In the genomic region with DNA sequence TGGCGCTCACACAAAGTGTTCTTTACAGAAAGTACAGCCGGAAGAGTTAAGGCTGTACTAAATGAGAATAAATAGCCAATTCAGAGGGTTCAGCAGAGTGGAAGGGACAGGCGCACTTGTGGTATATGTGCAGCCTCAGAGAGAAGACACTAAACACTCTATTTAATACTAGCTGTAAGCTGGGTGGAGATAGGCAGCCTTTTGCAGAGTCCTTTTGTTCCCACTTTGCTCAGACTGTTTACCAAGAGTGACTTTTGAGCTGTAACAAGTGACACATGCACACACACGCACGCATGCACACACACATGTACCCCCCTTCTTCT, we compare ENCODE assay signal across 32 mouse cellular contexts. TPM values are rescaled to one million over a fixed set of nuclear protein-coding genes. Genes with fewer than 3 reads are reported as not detected.
DNase-seq lines count a peak whose midpoint lies in the region; ATAC-seq and TF ChIP-seq lines count a peak whose summit lies in the region.
"Had no signal": no experiment of that assay in that cellular context is flagged by ENCODE, and none has a peak within 500 bp of the region (broad histone marks: within the 10 kb centered on the region; RNA-seq: fewer than 3 reads in every experiment).

No protein-coding gene starts in this region.

- WGBS in hindbrain, postnatal 0 days: 66% methylated on average over 5 of the region's 5 CpGs
- 89% methylated on average over 5 of the region's 5 CpGs for WGBS in hindbrain, embryonic 10.5 days
- 84% methylated on average over 5 of the region's 5 CpGs for WGBS in midbrain, embryonic 11.5 days
- 91% methylated on average over 5 of the region's 5 CpGs for WGBS in midbrain, embryonic 10.5 days
- 90% methylated on average over 5 of the region's 5 CpGs for WGBS in small intestine, adult 2 months
- 89% methylated on average over 5 of the region's 5 CpGs for WGBS in kidney, embryonic 15.5 days

- no peak overlapping the region for H3K4me2 ChIP-seq in hindbrain, postnatal 0 days (ENCODE audit: low read depth, low read length)
- no peak overlapping the region for H3K4me2 ChIP-seq in midbrain, embryonic 11.5 days
- no peak overlapping the region for H3K4me2 ChIP-seq in kidney, embryonic 15.5 days
- H3K4me2 ChIP-seq: embryonic facial prominence, embryonic 13.5 days; forebrain, embryonic 12.5 days; heart, embryonic 13.5 days; hindbrain, embryonic 12.5 days; hindbrain, embryonic 15.5 days; intestine, embryonic 15.5 days had no signal

- TF ChIP-seq POLR2A in small intestine, adult 2 months (IDR thresholded peaks at IDR 0.05; ENCODE audit: low read depth, low read length): no peak

- 0 out of 2 replicates have a peak, but pooled peaks have one; percentile 40 for ATAC-seq in hindbrain, postnatal 0 days
- ATAC-seq in midbrain, embryonic 11.5 days (ENCODE audit: low FRiP score): no peak
- no peak for ATAC-seq in kidney, embryonic 15.5 days (replicated peaks; ENCODE audit: low FRiP score)
- ATAC-seq: intestine, embryonic 15.5 days had no signal

- H3K36me3 ChIP-seq in hindbrain, postnatal 0 days (ENCODE audit: insufficient read depth, low read length): no peaks in the 10 kb centered on the region
- no peaks in the 10 kb centered on the region for H3K36me3 ChIP-seq in hindbrain, embryonic 10.5 days
- H3K36me3 ChIP-seq in midbrain, embryonic 11.5 days (ENCODE audit: control insufficient read depth, insufficient read depth, low read length): no peaks in the 10 kb centered on the region
- H3K36me3 ChIP-seq in midbrain, embryonic 10.5 days: no peaks in the 10 kb centered on the region
- H3K36me3 ChIP-seq in small intestine, adult 2 months (ENCODE audit: control insufficient read depth, insufficient read depth, low read length): no peaks in the 10 kb centered on the region
- no peaks in the 10 kb centered on the region for H3K36me3 ChIP-seq in kidney, embryonic 15.5 days
- H3K36me3 ChIP-seq: embryonic facial prominence, embryonic 10.5 days; embryonic facial prominence, embryonic 13.5 days; forebrain, embryonic 12.5 days; heart, embryonic 13.5 days; hindbrain, embryonic 12.5 days; hindbrain, embryonic 15.5 days; intestine, embryonic 15.5 days had no signal

- peak; percentile 5 for DNase-seq in hindbrain, postnatal 0 days (ENCODE audit: low spot score)
- no peak for DNase-seq in hindbrain, embryonic 10.5 days (ENCODE audit: low spot score)
- DNase-seq in midbrain, embryonic 11.5 days (ENCODE audit: low spot score, missing footprints): peak; percentile 72
- no peak for DNase-seq in midbrain, embryonic 10.5 days (ENCODE audit: low spot score)
- DNase-seq: adrenal gland, adult 8-10 months; adrenal gland, postnatal 25 days; cerebellum, adult 18-20 months; cerebellum, adult 9-11 months; cerebellum, postnatal 25 days; embryo, embryonic 11 days; gastrocnemius, adult 2 months; gastrocnemius, postnatal 14 days; heart, adult 18-20 months; heart, postnatal 14 days; heart, postnatal 4 days had no signal

- H3K4me3 ChIP-seq in hindbrain, postnatal 0 days (ENCODE audit: low read length): no peak overlapping the region
- H3K4me3 ChIP-seq in hindbrain, embryonic 10.5 days: no peak overlapping the region
- no peak overlapping the region for H3K4me3 ChIP-seq in midbrain, embryonic 11.5 days (ENCODE audit: low read depth, low read length)
- H3K4me3 ChIP-seq in midbrain, embryonic 10.5 days: no peak overlapping the region
- no peak overlapping the region for H3K4me3 ChIP-seq in small intestine, adult 2 months (ENCODE audit: low read depth, low read length)
- H3K4me3 ChIP-seq in kidney, embryonic 15.5 days (replicated peaks): no peak overlapping the region
- H3K4me3 ChIP-seq: embryonic facial prominence, embryonic 10.5 days; embryonic facial prominence, embryonic 13.5 days; erythroblast, embryonic 14.5 days; forebrain, embryonic 12.5 days; gastrocnemius, adult 2 months; heart, embryonic 13.5 days; hindbrain, embryonic 12.5 days; hindbrain, embryonic 15.5 days; intestine, embryonic 15.5 days had no signal

- H3K27ac ChIP-seq in hindbrain, postnatal 0 days: no peak overlapping the region
- H3K27ac ChIP-seq in hindbrain, embryonic 10.5 days: no peak overlapping the region
- H3K27ac ChIP-seq in midbrain, embryonic 11.5 days (ENCODE audit: low read depth, low read length): no peak overlapping the region
- H3K27ac ChIP-seq in midbrain, embryonic 10.5 days (replicated peaks): no peak overlapping the region
- peak overlapping the region; percentile 55; the same call in 1 of the 2 replicates for H3K27ac ChIP-seq in small intestine, adult 2 months (ENCODE audit: insufficient read depth, low read depth, low read length)
- H3K27ac ChIP-seq in kidney, embryonic 15.5 days: no peak overlapping the region
- H3K27ac ChIP-seq: embryonic facial prominence, embryonic 10.5 days; embryonic facial prominence, embryonic 13.5 days; forebrain, embryonic 12.5 days; gastrocnemius, adult 2 months; heart, embryonic 13.5 days; hindbrain, embryonic 12.5 days; hindbrain, embryonic 15.5 days; intestine, embryonic 15.5 days had no signal

- H3K9me3 ChIP-seq in hindbrain, postnatal 0 days (ENCODE audit: low read length): no peaks in the 10 kb centered on the region
- no peaks in the 10 kb centered on the region for H3K9me3 ChIP-seq in hindbrain, embryonic 10.5 days
- H3K9me3 ChIP-seq in midbrain, embryonic 11.5 days (ENCODE audit: control insufficient read depth, low read length): no peaks in the 10 kb centered on the region
- H3K9me3 ChIP-seq in midbrain, embryonic 10.5 days (replicated peaks): peaks cover 5% of the 10 kb centered on the region; the same call in 1 of the 2 replicates
- H3K9me3 ChIP-seq in kidney, embryonic 15.5 days (replicated peaks): no peaks in the 10 kb centered on the region
- H3K9me3 ChIP-seq: embryonic facial prominence, embryonic 13.5 days; forebrain, embryonic 12.5 days; heart, embryonic 13.5 days; hindbrain, embryonic 12.5 days; hindbrain, embryonic 15.5 days; intestine, embryonic 15.5 days had no signal

- no peaks in the 10 kb centered on the region for H3K27me3 ChIP-seq in hindbrain, postnatal 0 days (ENCODE audit: insufficient read depth, low read length)
- no peaks in the 10 kb centered on the region for H3K27me3 ChIP-seq in hindbrain, embryonic 10.5 days (ENCODE audit: insufficient read depth, poor library complexity, severe bottlenecking)
- H3K27me3 ChIP-seq in midbrain, embryonic 11.5 days (ENCODE audit: control insufficient read depth, insufficient read depth, low read length): no peaks in the 10 kb centered on the region
- no peaks in the 10 kb centered on the region for H3K27me3 ChIP-seq in midbrain, embryonic 10.5 days (ENCODE audit: low read depth, poor library complexity, severe bottlenecking)
- no peaks in the 10 kb centered on the region for H3K27me3 ChIP-seq in small intestine, adult 2 months (ENCODE audit: control insufficient read depth, insufficient read depth, low read length)
- H3K27me3 ChIP-seq in kidney, embryonic 15.5 days: no peaks in the 10 kb centered on the region
- H3K27me3 ChIP-seq: embryonic facial prominence, embryonic 13.5 days; forebrain, embryonic 12.5 days; heart, embryonic 13.5 days; hindbrain, embryonic 12.5 days; hindbrain, embryonic 15.5 days; intestine, embryonic 15.5 days had no signal

- no peak overlapping the region for H3K9ac ChIP-seq in hindbrain, postnatal 0 days (replicated peaks; ENCODE audit: low read length)
- H3K9ac ChIP-seq in midbrain, embryonic 11.5 days (ENCODE audit: low read length): no peak overlapping the region
- H3K9ac ChIP-seq in kidney, embryonic 15.5 days: no peak overlapping the region
- H3K9ac ChIP-seq: embryonic facial prominence, embryonic 13.5 days; forebrain, embryonic 12.5 days; forebrain, postnatal 0 days; heart, embryonic 13.5 days; hindbrain, embryonic 12.5 days; hindbrain, embryonic 15.5 days; intestine, embryonic 15.5 days had no signal

- no peaks in the 10 kb centered on the region for H3K4me1 ChIP-seq in hindbrain, postnatal 0 days (ENCODE audit: insufficient read depth, low read length)
- H3K4me1 ChIP-seq in hindbrain, embryonic 10.5 days (replicated peaks): peaks cover 7% of the 10 kb centered on the region; the same call in 1 of the 2 replicates
- no peaks in the 10 kb centered on the region for H3K4me1 ChIP-seq in midbrain, embryonic 11.5 days (ENCODE audit: control insufficient read depth, insufficient read depth, low read length)
- H3K4me1 ChIP-seq in midbrain, embryonic 10.5 days: peaks cover 4% of the 10 kb centered on the region; the same call in 1 of the 2 replicates
- no peaks in the 10 kb centered on the region for H3K4me1 ChIP-seq in small intestine, adult 2 months (ENCODE audit: control insufficient read depth, insufficient read depth, insufficient read length, low read length)
- H3K4me1 ChIP-seq in kidney, embryonic 15.5 days: no peaks in the 10 kb centered on the region
- H3K4me1 ChIP-seq: embryonic facial prominence, embryonic 13.5 days; forebrain, embryonic 12.5 days; heart, embryonic 13.5 days; hindbrain, embryonic 15.5 days; intestine, embryonic 15.5 days had no signal

- no peak for TF ChIP-seq CTCF in hindbrain, postnatal 0 days (IDR thresholded peaks at IDR 0.05; ENCODE audit: low read depth)
- TF ChIP-seq CTCF in small intestine, adult 2 months (IDR thresholded peaks at IDR 0.05; ENCODE audit: extremely low read depth, insufficient read length, insufficient replicate concordance, low read depth, low read length): no peak

RNA-seq across cellular contexts. Expression of a gene that starts 24.5 kb away (rescaled TPM):
- not detected in 2 replicates for total RNA-seq in hindbrain, postnatal 0 days (2014; rRNA removed)
- polyA plus RNA-seq in hindbrain, postnatal 0 days (2015; fragmentation: Nextera tagmentation; extraction: Ambion mirVana): not detected in 2 replicates
- not detected in 2 replicates for polyA plus RNA-seq in hindbrain, embryonic 10.5 days (2016; fragmentation: Nextera tagmentation; extraction: Ambion mirVana)
- 0.06 and 0.11 TPM in 2 replicates for polyA plus RNA-seq in midbrain, embryonic 11.5 days (2014; fragmentation: Nextera tagmentation; extraction: Ambion mirVana)
- polyA plus RNA-seq in midbrain, embryonic 10.5 days (2016; fragmentation: Nextera tagmentation; extraction: Ambion mirVana): 0.09 and 0.10 TPM in 2 replicates
- polyA plus RNA-seq in small intestine, adult 2 months (2012; rRNA removed): 0.20 and 0.22 TPM in 2 replicates
- 0.05 TPM in 1 of 2 replicates, not detected in the other for polyA plus RNA-seq in kidney, embryonic 15.5 days (2015; fragmentation: Nextera tagmentation; extraction: Ambion mirVana)
- total RNA-seq: adrenal gland, adult 8-10 months; adrenal gland, postnatal 25 days; forebrain, postnatal 0 days; gastrocnemius, adult 2 months; gastrocnemius, postnatal 14 days; gastrocnemius, postnatal 4 days; heart, adult 18-20 months; heart, postnatal 14 days; heart, postnatal 4 days; MEL had no signal
- polyA plus RNA-seq: C2C12; embryonic facial prominence, embryonic 13.5 days; erythroblast, embryonic 14.5 days; forebrain, embryonic 12.5 days; forebrain, postnatal 0 days; heart, embryonic 13.5 days; hindbrain, embryonic 12.5 days; hindbrain, embryonic 15.5 days; intestine, embryonic 15.5 days had no signal

RNA-seq across cellular contexts. Expression of a gene that starts 35.9 kb away (rescaled TPM):
- not detected in 2 replicates for total RNA-seq in hindbrain, postnatal 0 days (2014; rRNA removed)
- 0.52 and 0.75 TPM in 2 replicates for polyA plus RNA-seq in hindbrain, postnatal 0 days (2015; fragmentation: Nextera tagmentation; extraction: Ambion mirVana)
- 0.37 and 0.61 TPM in 2 replicates for polyA plus RNA-seq in hindbrain, embryonic 10.5 days (2016; fragmentation: Nextera tagmentation; extraction: Ambion mirVana)
- 0.47 and 0.70 TPM in 2 replicates for polyA plus RNA-seq in midbrain, embryonic 11.5 days (2014; fragmentation: Nextera tagmentation; extraction: Ambion mirVana)
- polyA plus RNA-seq in midbrain, embryonic 10.5 days (2016; fragmentation: Nextera tagmentation; extraction: Ambion mirVana): 0.24 and 0.39 TPM in 2 replicates
- polyA plus RNA-seq in small intestine, adult 2 months (2012; rRNA removed): 16.0 and 54.3 TPM in 2 replicates
- 0.57 and 1.2 TPM in 2 replicates for polyA plus RNA-seq in kidney, embryonic 15.5 days (2015; fragmentation: Nextera tagmentation; extraction: Ambion mirVana)
- total RNA-seq: adrenal gland, postnatal 25 days; forebrain, postnatal 0 days; gastrocnemius, adult 2 months; gastrocnemius, postnatal 14 days; heart, postnatal 4 days had no signal
- polyA plus RNA-seq: cortical plate, adult 2 months; erythroblast, embryonic 14.5 days; forebrain, embryonic 12.5 days; frontal cortex, adult 2 months had no signal

RNA-seq across cellular contexts. Expression of a gene that starts 38.3 kb away (rescaled TPM):
- total RNA-seq in hindbrain, postnatal 0 days (2014; rRNA removed): 0.73 TPM in 1 of 2 replicates, not detected in the other
- polyA plus RNA-seq in hindbrain, postnatal 0 days (2015; fragmentation: Nextera tagmentation; extraction: Ambion mirVana): 2.3 and 2.4 TPM in 2 replicates
- polyA plus RNA-seq in hindbrain, embryonic 10.5 days (2016; fragmentation: Nextera tagmentation; extraction: Ambion mirVana): 0.85 and 1.6 TPM in 2 replicates
- 0.48 and 1.5 TPM in 2 replicates for polyA plus RNA-seq in midbrain, embryonic 11.5 days (2014; fragmentation: Nextera tagmentation; extraction: Ambion mirVana)
- polyA plus RNA-seq in midbrain, embryonic 10.5 days (2016; fragmentation: Nextera tagmentation; extraction: Ambion mirVana): 0.52 and 0.58 TPM in 2 replicates
- polyA plus RNA-seq in small intestine, adult 2 months (2012; rRNA removed): not detected in 2 replicates
- polyA plus RNA-seq in kidney, embryonic 15.5 days (2015; fragmentation: Nextera tagmentation; extraction: Ambion mirVana): 0.30 and 1.0 TPM in 2 replicates
- total RNA-seq: gastrocnemius, adult 2 months; gastrocnemius, postnatal 14 days; gastrocnemius, postnatal 4 days; heart, adult 18-20 months; heart, postnatal 4 days had no signal
- polyA plus RNA-seq: activated CD4-positive, CD25-positive, alpha-beta regulatory T cell, adult 4 months; embryonic facial prominence, embryonic 13.5 days had no signal

RNA-seq across cellular contexts. Expression of a gene that starts 42.5 kb away (rescaled TPM):
- 6.1 and 9.5 TPM in 2 replicates for total RNA-seq in hindbrain, postnatal 0 days (2014; rRNA removed)
- polyA plus RNA-seq in hindbrain, postnatal 0 days (2015; fragmentation: Nextera tagmentation; extraction: Ambion mirVana): 7.8 and 8.3 TPM in 2 replicates
- 31.0 and 41.3 TPM in 2 replicates for polyA plus RNA-seq in hindbrain, embryonic 10.5 days (2016; fragmentation: Nextera tagmentation; extraction: Ambion mirVana)
- 33.6 and 34.6 TPM in 2 replicates for polyA plus RNA-seq in midbrain, embryonic 11.5 days (2014; fragmentation: Nextera tagmentation; extraction: Ambion mirVana)
- 23.7 and 38.2 TPM in 2 replicates for polyA plus RNA-seq in midbrain, embryonic 10.5 days (2016; fragmentation: Nextera tagmentation; extraction: Ambion mirVana)
- 3.4 and 7.5 TPM in 2 replicates for polyA plus RNA-seq in small intestine, adult 2 months (2012; rRNA removed)
- 48.2 and 57.3 TPM in 2 replicates for polyA plus RNA-seq in kidney, embryonic 15.5 days (2015; fragmentation: Nextera tagmentation; extraction: Ambion mirVana)
- polyA plus RNA-seq: erythroblast, embryonic 14.5 days had no signal

RNA-seq across cellular contexts. Expression of a gene that starts 45.9 kb away (rescaled TPM):
- total RNA-seq in hindbrain, postnatal 0 days (2014; rRNA removed): 327 and 332 TPM in 2 replicates
- 304 and 312 TPM in 2 replicates for polyA plus RNA-seq in hindbrain, postnatal 0 days (2015; fragmentation: Nextera tagmentation; extraction: Ambion mirVana)
- 9.3 and 13.1 TPM in 2 replicates for polyA plus RNA-seq in hindbrain, embryonic 10.5 days (2016; fragmentation: Nextera tagmentation; extraction: Ambion mirVana)
- 5.5 and 6.4 TPM in 2 replicates for polyA plus RNA-seq in midbrain, embryonic 11.5 days (2014; fragmentation: Nextera tagmentation; extraction: Ambion mirVana)
- polyA plus RNA-seq in midbrain, embryonic 10.5 days (2016; fragmentation: Nextera tagmentation; extraction: Ambion mirVana): 6.9 and 7.5 TPM in 2 replicates
- polyA plus RNA-seq in small intestine, adult 2 months (2012; rRNA removed): 799 and 1,071 TPM in 2 replicates
- polyA plus RNA-seq in kidney, embryonic 15.5 days (2015; fragmentation: Nextera tagmentation; extraction: Ambion mirVana): 140 and 148 TPM in 2 replicates

Comparison
In these comparisons a context has a peak if more than half of its experiments do, and no peak if none do; other contexts are left out.
1. DNase-seq: peak in hindbrain, postnatal 0 days (single experiment) and midbrain, embryonic 11.5 days (single experiment); none in hindbrain, embryonic 10.5 days (single experiment) and midbrain, embryonic 10.5 days (single experiment).